Mouse (Mus musculus): Measurements from ENCODE around the gene Lgalsl. TPM values are rescaled to one million over a fixed set of nuclear protein-coding genes. Genes with fewer than 3 reads are reported as not detected.

The Lgalsl gene
- 35.5 and 39.7 TPM in 2 replicates for polyA plus RNA-seq (2015; fragmentation: Nextera tagmentation; extraction: Ambion mirVana)

DNA sequence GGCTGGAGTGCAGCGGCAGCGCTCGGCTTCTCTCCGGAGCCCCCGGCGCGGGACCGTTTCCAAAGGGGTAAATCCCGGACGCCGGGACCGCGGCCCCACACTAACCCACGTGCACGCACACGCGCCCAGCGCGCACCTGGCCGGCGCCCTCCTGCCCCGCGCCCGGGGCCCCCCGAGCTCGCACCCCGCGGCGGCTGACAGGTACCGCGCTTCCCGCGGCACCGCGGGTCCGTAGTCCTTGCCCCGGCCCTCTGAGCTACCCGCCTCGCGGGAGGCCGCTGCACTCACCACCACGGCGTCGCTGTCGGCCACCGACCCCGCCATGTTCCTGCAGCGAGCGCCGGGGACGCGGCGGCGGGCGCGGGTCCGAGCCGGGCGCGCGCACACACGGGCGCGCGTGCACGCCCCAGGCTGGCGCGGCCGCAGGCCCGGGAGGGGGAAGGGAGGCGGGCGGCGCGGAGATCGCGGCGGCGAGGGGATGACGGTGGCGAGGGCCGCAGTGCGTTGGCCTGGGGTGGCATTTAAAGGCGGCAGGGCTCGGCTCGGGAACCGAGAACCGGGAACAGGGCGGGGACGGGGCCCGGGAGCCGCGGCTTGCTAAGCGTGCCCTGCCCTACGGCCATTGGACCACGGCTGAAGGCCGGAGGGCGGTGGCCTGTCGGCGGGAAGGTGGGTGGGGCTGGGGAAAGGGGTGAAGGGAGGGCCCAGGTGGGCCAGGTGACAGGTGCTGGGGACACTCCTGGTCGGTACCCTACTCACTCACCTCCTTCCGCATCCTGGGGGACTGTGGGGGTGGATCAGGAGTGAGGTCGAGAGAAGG lies at the start of gene Lgalsl:
TSS of gene Lgalsl (minus strand) at position 371 of the 820 bp plus-strand sequence.
- Histone ChIP-seq H3K4me3 (replicated peaks) (peak within 1 kb of the TSS; percentile 93), H3K4me2 (replicated peaks) (peak within 1 kb of the TSS; percentile 90), H3K36me3 (peaks cover 11% of the 10 kb centered on the region; the same call in 1 of the 2 replicates), H3K27ac (peak within 1 kb of the TSS; percentile 91), H3K27me3 (replicated peaks) (no peaks in the 10 kb centered on the region), H3K4me1 (replicated peaks) (peaks cover 16% of the 10 kb centered on the region), H3K9ac (peak within 1 kb of the TSS; percentile 93), H3K9me3 (no peaks in the 10 kb centered on the region)
- WGBS = under 1% methylated on average over 101 of the region's 102 CpGs
- ATAC-seq = peak; percentile 94

DNA sequence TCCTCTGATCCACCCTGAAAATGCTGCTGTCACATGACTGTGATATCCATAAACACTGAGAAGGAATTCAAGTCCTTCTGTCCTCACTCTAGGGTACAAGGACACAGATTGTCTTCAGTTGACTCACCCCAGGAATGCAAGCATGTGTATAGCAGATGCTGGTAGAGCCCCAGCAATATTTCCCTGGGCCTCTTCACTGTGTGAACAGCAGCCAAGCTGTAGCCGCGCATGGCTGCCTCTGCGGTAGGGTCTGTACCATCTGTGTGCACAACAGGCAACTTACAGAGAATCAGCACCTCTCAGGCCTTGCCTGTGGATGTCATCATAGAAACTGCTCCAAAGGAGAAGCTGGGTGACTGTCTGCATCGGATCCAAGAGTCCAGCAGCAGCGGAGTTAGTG lies 47.8 kb upstream of the Lgalsl start:
- H3K4me2 ChIP-seq (replicated peaks) = no peak overlapping the region
- ATAC-seq = peak; percentile 45; the same call in 1 of the 2 replicates
- H3K4me1 ChIP-seq (replicated peaks) = no peaks in the 10 kb centered on the region
- WGBS = 86% methylated on average over 5 of the region's 5 CpGs
- H3K9me3 ChIP-seq = no peaks in the 10 kb centered on the region
- H3K27ac ChIP-seq = no peak overlapping the region
- H3K36me3 ChIP-seq = no peaks in the 10 kb centered on the region
- H3K9ac ChIP-seq = no peak overlapping the region
- H3K27me3 ChIP-seq (replicated peaks) = no peaks in the 10 kb centered on the region
- no peak overlapping the region for H3K4me3 ChIP-seq (replicated peaks)

DNA sequence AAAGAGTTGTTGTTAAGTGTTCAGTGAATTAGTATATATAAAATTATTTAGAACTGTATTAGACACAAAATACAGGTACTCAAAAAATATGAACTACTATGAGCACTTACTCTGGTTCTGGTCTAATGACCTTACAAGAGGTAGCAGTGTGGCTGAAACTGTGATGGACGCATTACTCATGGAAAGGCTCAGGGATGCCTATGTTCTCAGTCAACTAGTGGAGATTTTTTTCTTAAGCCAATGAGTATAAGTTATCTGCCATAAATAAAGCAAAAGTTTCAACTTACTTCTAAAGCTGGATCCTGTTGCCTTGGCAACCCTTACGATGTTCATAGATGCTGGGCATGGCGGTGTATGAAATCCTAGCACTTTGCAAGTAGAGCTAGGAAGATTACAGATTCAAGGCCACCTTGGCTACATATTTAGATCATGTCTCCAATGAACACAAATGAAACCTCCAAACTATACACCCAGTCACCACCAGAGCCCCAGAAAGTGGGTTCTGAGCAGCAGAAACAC lies 46.8 kb upstream of the Lgalsl start:
- Histone ChIP-seq H3K4me2 (replicated peaks) (no peak overlapping the region), H3K27ac (no peak overlapping the region), H3K9me3 (no peaks in the 10 kb centered on the region), H3K36me3 (no peaks in the 10 kb centered on the region), H3K9ac (no peak overlapping the region), H3K4me1 (replicated peaks) (no peaks in the 10 kb centered on the region), H3K4me3 (replicated peaks) (no peak overlapping the region), H3K27me3 (replicated peaks) (no peaks in the 10 kb centered on the region)
- WGBS = 93% methylated on average over 3 of the region's 3 CpGs
- ATAC-seq = no peak

- Histone ChIP-seq H3K27me3 (replicated peaks) (no peaks in the 10 kb centered on the region), H3K36me3 (no peaks in the 10 kb centered on the region), H3K4me3 (replicated peaks) (no peak overlapping the region), H3K4me2 (replicated peaks) (no peak overlapping the region), H3K9ac (no peak overlapping the region), H3K4me1 (replicated peaks) (no peaks in the 10 kb centered on the region), H3K27ac (no peak overlapping the region), H3K9me3 (no peaks in the 10 kb centered on the region)
- no peak for ATAC-seq
- WGBS = 76% methylated on average over 5 of the region's 5 CpGs
Measured at GRCm38 (mm10) chr11:20873386-20873785, 42.5 kb upstream of the Lgalsl start.

GRCm38 (mm10) chr11:20872911-20873310 lies 42.1 kb upstream of the Lgalsl start:
- Histone ChIP-seq H3K27ac (no peak overlapping the region), H3K36me3 (no peaks in the 10 kb centered on the region), H3K4me1 (replicated peaks) (no peaks in the 10 kb centered on the region), H3K9me3 (no peaks in the 10 kb centered on the region), H3K9ac (no peak overlapping the region), H3K4me2 (replicated peaks) (no peak overlapping the region), H3K4me3 (replicated peaks) (no peak overlapping the region), H3K27me3 (replicated peaks) (no peaks in the 10 kb centered on the region)
- ATAC-seq = no peak
- 83% methylated on average over 7 of the region's 7 CpGs for WGBS

GRCm38 (mm10) chr11:20872444-20872843 lies 41.6 kb upstream of the Lgalsl start:
- no peak overlapping the region for H3K4me2 ChIP-seq (replicated peaks)
- H3K4me3 ChIP-seq (replicated peaks) = no peak overlapping the region
- H3K9ac ChIP-seq = no peak overlapping the region
- H3K9me3 ChIP-seq = no peaks in the 10 kb centered on the region
- no peaks in the 10 kb centered on the region for H3K27me3 ChIP-seq (replicated peaks)
- no peak for ATAC-seq
- no peaks in the 10 kb centered on the region for H3K36me3 ChIP-seq
- H3K4me1 ChIP-seq (replicated peaks) = no peaks in the 10 kb centered on the region
- H3K27ac ChIP-seq = no peak overlapping the region
- 88% methylated on average over 2 of the region's 2 CpGs for WGBS

DNA sequence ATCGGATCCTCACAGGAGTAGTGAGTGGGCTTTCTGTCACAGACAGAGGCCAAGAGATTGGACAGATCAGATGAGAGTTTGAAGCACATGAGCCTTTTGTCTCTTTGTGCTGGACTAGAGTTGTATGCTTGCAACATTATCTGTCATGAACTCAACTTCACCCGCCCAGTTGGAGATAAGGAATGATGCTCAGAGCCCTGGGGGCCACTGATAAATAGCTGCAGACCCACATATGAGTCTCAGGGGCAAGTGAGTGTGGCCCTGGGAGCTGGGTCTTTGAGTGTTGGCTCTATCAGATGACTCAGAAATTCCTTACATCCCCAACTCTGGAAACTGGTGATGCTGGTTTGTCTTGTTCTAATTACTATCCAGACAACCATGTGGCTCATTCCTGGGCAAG lies 39.1 kb upstream of the Lgalsl start:
- Histone ChIP-seq H3K27ac (no peak overlapping the region), H3K9me3 (no peaks in the 10 kb centered on the region), H3K36me3 (no peaks in the 10 kb centered on the region), H3K4me2 (replicated peaks) (no peak overlapping the region), H3K4me1 (replicated peaks) (no peaks in the 10 kb centered on the region), H3K27me3 (replicated peaks) (no peaks in the 10 kb centered on the region), H3K4me3 (replicated peaks) (no peak overlapping the region), H3K9ac (no peak overlapping the region)
- ATAC-seq = no peak
- WGBS = 62% methylated on average over 2 of the region's 2 CpGs

- WGBS = 86% methylated on average over 3 of the region's 3 CpGs
- H3K27ac ChIP-seq = no peak overlapping the region
- 0 out of 2 replicates have a peak, but pooled peaks have one; percentile 55 for ATAC-seq
Measured at GRCm38 (mm10) chr11:20865450-20865849, 34.6 kb upstream of the Lgalsl start.

GRCm38 (mm10) chr11:20864647-20865046 lies 33.8 kb upstream of the Lgalsl start:
- Histone ChIP-seq H3K4me2 (replicated peaks) (no peak overlapping the region), H3K27me3 (replicated peaks) (no peaks in the 10 kb centered on the region), H3K27ac (no peak overlapping the region), H3K36me3 (no peaks in the 10 kb centered on the region), H3K9me3 (no peaks in the 10 kb centered on the region), H3K9ac (no peak overlapping the region), H3K4me1 (replicated peaks) (no peaks in the 10 kb centered on the region; the same call in 1 of the 2 replicates), H3K4me3 (replicated peaks) (no peak overlapping the region)
- ATAC-seq = no peak
- WGBS = 59% methylated on average over 6 of the region's 6 CpGs

More at GRCm38 (mm10) chr11:20865450-20865849, 34.6 kb upstream of the Lgalsl start:
- no peaks in the 10 kb centered on the region for H3K27me3 ChIP-seq (replicated peaks)
- no peak overlapping the region for H3K9ac ChIP-seq
- no peak overlapping the region for H3K4me3 ChIP-seq (replicated peaks)
- H3K4me1 ChIP-seq (replicated peaks) = no peaks in the 10 kb centered on the region
- H3K36me3 ChIP-seq = no peaks in the 10 kb centered on the region
- H3K9me3 ChIP-seq = no peaks in the 10 kb centered on the region
- no peak overlapping the region for H3K4me2 ChIP-seq (replicated peaks)

GRCm38 (mm10) chr11:20862101-20862500 lies 31.2 kb upstream of the Lgalsl start:
- 87% methylated on average over 5 of the region's 5 CpGs for WGBS
- H3K27ac ChIP-seq = no peak overlapping the region
- H3K4me1 ChIP-seq (replicated peaks) = peaks cover 5% of the 10 kb centered on the region
- H3K9me3 ChIP-seq = no peaks in the 10 kb centered on the region
- no peak for ATAC-seq
- no peak overlapping the region for H3K4me3 ChIP-seq (replicated peaks)
- no peak overlapping the region for H3K9ac ChIP-seq
- H3K27me3 ChIP-seq (replicated peaks) = no peaks in the 10 kb centered on the region
- H3K4me2 ChIP-seq (replicated peaks) = no peak overlapping the region
- H3K36me3 ChIP-seq = no peaks in the 10 kb centered on the region

- H3K27ac ChIP-seq = no peak overlapping the region
- H3K27me3 ChIP-seq (replicated peaks) = no peaks in the 10 kb centered on the region
- H3K9me3 ChIP-seq = no peaks in the 10 kb centered on the region
- no peak overlapping the region for H3K9ac ChIP-seq
- no peak overlapping the region for H3K4me3 ChIP-seq (replicated peaks)
- no peak overlapping the region for H3K4me2 ChIP-seq (replicated peaks)
- 90% methylated on average over 3 of the region's 3 CpGs for WGBS
- H3K36me3 ChIP-seq = no peaks in the 10 kb centered on the region
- ATAC-seq = no peak
- peaks cover 5% of the 10 kb centered on the region for H3K4me1 ChIP-seq (replicated peaks)
Measured at GRCm38 (mm10) chr11:20860351-20860750, 29.5 kb upstream of the Lgalsl start.

GRCm38 (mm10) chr11:20859858-20860257 lies 29.0 kb upstream of the Lgalsl start:
- Histone ChIP-seq H3K27ac (peak overlapping the region; percentile 86), H3K9me3 (no peaks in the 10 kb centered on the region), H3K4me1 (replicated peaks) (peaks cover 5% of the 10 kb centered on the region), H3K36me3 (no peaks in the 10 kb centered on the region), H3K4me2 (replicated peaks) (peak overlapping the region; percentile 48), H3K27me3 (replicated peaks) (no peaks in the 10 kb centered on the region), H3K4me3 (replicated peaks) (no peak overlapping the region), H3K9ac (no peak overlapping the region)
- peak; percentile 73 for ATAC-seq
- 32% methylated on average over 6 of the region's 6 CpGs for WGBS

All from intestine, embryonic 15.5 days (tissue).